Mouse (Mus musculus) midbrain, embryonic 15.5 days (tissue): ENCODE results near the gene Gm10408. TPM values are rescaled to one million over a fixed set of nuclear protein-coding genes. Genes with fewer than 3 reads are reported as not detected.
"Not testable (repeated sequence)": the region's sequence is repeated elsewhere in the genome, so short reads cannot be mapped to it uniquely, and the experiment has no call there.

ENCODE experiments used
- ATAC-seq: fragments of 200-750 bp; cut with Nextera tagmentation; replicated peaks from 2 replicates; pipeline ENCODE4 v1.8.0; 2017; ENCODE audit warnings: moderate TSS enrichment
- H3K27ac ChIP-seq: fragments of 300-500 bp; sonication (generic); 2 replicates; pipeline ENCODE4 v1.5.1; 2015; ENCODE audit warnings: mild to moderate bottlenecking, inconsistent platforms
- H3K27me3 ChIP-seq: fragments of 300-500 bp; sonication (generic); replicated peaks from 2 replicates; pipeline ENCODE4 v1.6.1; 2015; ENCODE audit warnings: inconsistent platforms
- H3K36me3 ChIP-seq: fragments of 300-500 bp; sonication (generic); replicated peaks from 2 replicates; pipeline ENCODE4 v1.6.1; 2015; ENCODE audit warnings: inconsistent platforms
- H3K4me1 ChIP-seq: fragments of 300-500 bp; sonication (generic); 2 replicates; pipeline ENCODE4 v1.6.1; 2015; ENCODE audit warnings: inconsistent platforms
- H3K4me2 ChIP-seq: fragments of 300-500 bp; sonication (generic); 2 replicates; pipeline ENCODE4 v1.6.1; 2015; ENCODE audit warnings: inconsistent platforms, mild to moderate bottlenecking, moderate library complexity
- H3K4me3 ChIP-seq: fragments of 300-500 bp; sonication (generic); 2 replicates; pipeline ENCODE4 v1.5.1; 2015; ENCODE audit warnings: mild to moderate bottlenecking, inconsistent platforms
- H3K9ac ChIP-seq: fragments of 300-500 bp; sonication (generic); 2 replicates; pipeline ENCODE4 v1.6.1; 2015; ENCODE audit warnings: mild to moderate bottlenecking, inconsistent platforms
- H3K9me3 ChIP-seq: fragments of 300-500 bp; sonication (generic); 2 replicates; pipeline ENCODE4 v1.6.1; 2016; ENCODE audit warnings: inconsistent platforms
- WGBS: fragments of 180-500 bp; shearing (Covaris S2); methylation state at CpG from one replicate; pipeline ENCODE4 v1.1.7; 2015; ENCODE audit warnings: mixed read lengths; 5-methylcytosine and 5-hydroxymethylcytosine counted together
- polyA plus RNA-seq: library from polyadenylated mRNA; unstranded; fragments of >200 nt; fragmentation: Nextera tagmentation; extraction: Ambion mirVana; gene quantifications from 2 replicates; pipeline ENCODE4 v1.2.1, GENCODE M21; 2015

Gene Gm10408
- not detected in 2 replicates for polyA plus RNA-seq

DNA sequence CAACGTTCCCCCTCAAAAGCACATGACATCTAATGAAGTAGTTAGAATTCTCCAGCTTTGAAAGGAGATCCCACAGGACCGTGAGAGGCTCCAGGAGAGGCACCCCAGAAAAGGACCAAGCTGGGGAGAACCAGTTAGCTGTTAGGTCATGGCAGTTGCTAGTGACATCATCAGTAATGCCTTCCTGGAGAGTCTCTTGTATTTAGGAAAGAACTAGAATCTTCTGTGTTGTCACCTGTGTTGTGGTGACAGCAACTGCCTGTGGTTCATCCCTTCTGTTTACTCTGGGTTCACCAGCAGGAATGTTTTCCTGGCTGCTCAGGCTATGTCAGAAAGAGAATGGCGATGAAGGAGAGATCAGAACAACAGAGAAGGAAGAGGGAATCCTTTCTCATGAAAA lies at the start of gene Gm10408:
Gene Gm10408 (plus strand): TSS at position 301 of the 400 bp plus-strand sequence.
- H3K9ac ChIP-seq, H3K36me3 ChIP-seq, H3K4me3 ChIP-seq, H3K27me3 ChIP-seq, H3K4me2 ChIP-seq, H3K27ac ChIP-seq, H3K9me3 ChIP-seq, ATAC-seq, H3K4me1 ChIP-seq: not testable (repeated sequence)
- WGBS, result no CpG with 5 or more reads among the region's 3 CpGs

DNA sequence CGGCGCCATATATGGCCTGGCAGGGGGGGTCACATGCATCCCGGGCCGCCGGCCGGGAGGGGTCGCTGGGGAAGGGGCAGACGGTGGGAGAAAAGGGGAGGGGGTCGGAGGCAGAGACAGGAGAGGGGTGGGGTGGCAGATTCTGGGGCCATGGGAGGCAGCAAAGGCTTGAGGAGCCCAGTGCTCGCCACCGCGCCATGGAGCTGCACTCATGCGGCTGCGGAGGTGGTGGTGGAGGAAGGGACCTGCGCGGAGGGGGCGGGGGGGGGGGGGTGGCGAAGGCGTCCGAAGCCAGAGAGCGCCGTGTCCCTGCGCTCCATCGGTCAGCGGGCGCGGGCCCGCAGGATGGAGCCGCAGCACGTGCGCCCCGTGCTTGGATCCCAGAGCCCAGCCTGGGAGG lies 36.9 kb upstream of the Gm10408 start, which contains the start of gene Gm10409:
Gene Gm10409 (plus strand): TSS at position 301 of the 400 bp plus-strand sequence.
- not testable (repeated sequence) for H3K36me3 ChIP-seq, H3K4me1 ChIP-seq, H3K4me3 ChIP-seq, H3K27me3 ChIP-seq, H3K27ac ChIP-seq, H3K9me3 ChIP-seq, H3K4me2 ChIP-seq, ATAC-seq, H3K9ac ChIP-seq
- no CpG with 5 or more reads among the region's 32 CpGs for WGBS

DNA sequence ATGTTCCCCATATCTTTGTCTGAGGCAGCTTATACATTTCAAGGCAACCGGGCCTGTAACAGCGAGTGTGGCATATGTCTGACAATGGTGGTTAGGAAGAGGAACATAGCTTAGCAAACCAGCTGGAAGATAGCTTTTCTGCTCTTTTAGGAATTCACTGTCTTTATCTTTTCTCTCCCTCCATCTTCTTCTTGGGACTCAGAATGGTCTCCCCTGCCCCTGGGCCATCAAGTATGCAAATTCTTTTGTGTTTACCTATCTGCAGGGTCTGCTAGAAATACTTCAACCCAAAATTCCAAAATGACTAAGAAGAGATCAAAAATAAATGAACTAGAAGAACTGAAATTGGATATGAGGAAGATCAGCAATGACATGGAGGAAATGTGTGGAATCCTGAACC lies 21.4 kb upstream of the Gm10408 start, which contains the start of gene Gm3005:
Gene Gm3005 (plus strand): TSS at position 301 of the 400 bp plus-strand sequence.
- not testable (repeated sequence) for H3K4me2 ChIP-seq, H3K27ac ChIP-seq, H3K9me3 ChIP-seq, H3K4me1 ChIP-seq, H3K27me3 ChIP-seq, H3K4me3 ChIP-seq, ATAC-seq, H3K36me3 ChIP-seq, H3K9ac ChIP-seq
- WGBS, result no CpG with 5 or more reads among the region's 2 CpGs

Other genes with a start within 250 kb of the Gm10408 start
- 33.9 and 35.4 TPM in 2 replicates for gene D830030K20Rik, start 240.9 kb upstream of the Gm10408 start, polyA plus RNA-seq
- 0.19 TPM in 1 of 2 replicates, not detected in the other for gene Gm2956, start 116.8 kb upstream of the Gm10408 start, polyA plus RNA-seq
- gene Gm10413, start 54.3 kb upstream of the Gm10408 start, polyA plus RNA-seq, result not detected in 2 replicates
- 17.4 and 20.3 TPM in 2 replicates for gene Gm10409, start 36.8 kb upstream of the Gm10408 start, polyA plus RNA-seq
- 8.5 and 9.4 TPM in 2 replicates for gene Gm3005, start 21.3 kb upstream of the Gm10408 start, polyA plus RNA-seq
- gene Gm3012, start 185.1 kb downstream of the Gm10408 start, polyA plus RNA-seq, result not detected in 2 replicates
- gene Gm3020, start 202.7 kb downstream of the Gm10408 start, polyA plus RNA-seq, result 17.4 and 20.3 TPM in 2 replicates
- gene Gm3043, start 239.4 kb downstream of the Gm10408 start, polyA plus RNA-seq, result not detected in 2 replicates